Mouse (Mus musculus) neural tube, embryonic 13.5 days (tissue): ENCODE results near the gene Bpifc. TPM values are rescaled to one million over a fixed set of nuclear protein-coding genes. Genes with fewer than 3 reads are reported as not detected.
A peak's percentile ranks its signal among the peaks of the same experiment; 100 is the strongest.

ENCODE experiments used
- ATAC-seq: fragments of 200-750 bp; cut with Nextera tagmentation; 2 replicates; pipeline ENCODE4 v1.8.0; 2017; ENCODE audit warnings: low read depth, mild to moderate bottlenecking, moderate TSS enrichment, moderate library complexity
- H3K27ac ChIP-seq: fragments of 300-500 bp; sonication (generic); replicated peaks from 2 replicates; pipeline ENCODE4 v1.5.1; 2015; ENCODE audit warnings: moderate library complexity, mild to moderate bottlenecking, inconsistent platforms
- H3K27me3 ChIP-seq: fragments of 300-500 bp; sonication (generic); 2 replicates; pipeline ENCODE4 v1.6.1; 2015; ENCODE audit warnings: mild to moderate bottlenecking, inconsistent platforms
- H3K36me3 ChIP-seq: fragments of 300-500 bp; sonication (generic); 2 replicates; pipeline ENCODE4 v1.6.1; 2015; ENCODE audit warnings: mild to moderate bottlenecking, inconsistent platforms
- H3K4me1 ChIP-seq: fragments of 300-500 bp; sonication (generic); replicated peaks from 2 replicates; pipeline ENCODE4 v1.6.1; 2015; ENCODE audit warnings: inconsistent platforms
- H3K4me2 ChIP-seq: fragments of 300-500 bp; sonication (generic); 2 replicates; pipeline ENCODE4 v1.6.1; 2015; ENCODE audit warnings: inconsistent platforms, mild to moderate bottlenecking, moderate library complexity
- H3K4me3 ChIP-seq: fragments of 300-500 bp; sonication (generic); 2 replicates; pipeline ENCODE4 v1.5.1; 2015; ENCODE audit warnings: mild to moderate bottlenecking, inconsistent platforms
- H3K9ac ChIP-seq: fragments of 300-500 bp; sonication (generic); 2 replicates; pipeline ENCODE4 v1.6.1; 2015; ENCODE audit warnings: moderate library complexity, mild to moderate bottlenecking, inconsistent platforms
- H3K9me3 ChIP-seq: fragments of 300-500 bp; sonication (generic); 2 replicates; pipeline ENCODE4 v1.6.1; 2016; ENCODE audit warnings: inconsistent platforms
- WGBS: fragments of 180-500 bp; shearing (Covaris S2); methylation state at CpG from one replicate; pipeline ENCODE4 v1.1.7; 2015; 5-methylcytosine and 5-hydroxymethylcytosine counted together
- polyA plus RNA-seq: library from polyadenylated mRNA; unstranded; fragments of >200 nt; fragmentation: Nextera tagmentation; extraction: Ambion mirVana; gene quantifications from 2 replicates; pipeline ENCODE4 v1.2.1, GENCODE M21; 2015

Bpifc gene
- polyA plus RNA-seq, 1 experiment from 2014 or later = not detected

- Histone ChIP-seq H3K36me3 (0 out of 2 replicates have a peak, but pooled peaks cover under 1% of the 10 kb centered on the region), H3K27me3 (peaks cover 16% of the 10 kb centered on the region), H3K27ac (no peak overlapping the region), H3K4me2 (no peak overlapping the region), H3K4me3 (no peak overlapping the region), H3K9me3 (no peaks in the 10 kb centered on the region), H3K4me1 (peaks cover 19% of the 10 kb centered on the region), H3K9ac (no peak overlapping the region)
- 88% methylated on average over 11 of the region's 11 CpGs for WGBS
- no peak for ATAC-seq
Observed at GRCm38 (mm10) chr10:85929962-85930361, 81.7 kb downstream of the Bpifc start.

DNA sequence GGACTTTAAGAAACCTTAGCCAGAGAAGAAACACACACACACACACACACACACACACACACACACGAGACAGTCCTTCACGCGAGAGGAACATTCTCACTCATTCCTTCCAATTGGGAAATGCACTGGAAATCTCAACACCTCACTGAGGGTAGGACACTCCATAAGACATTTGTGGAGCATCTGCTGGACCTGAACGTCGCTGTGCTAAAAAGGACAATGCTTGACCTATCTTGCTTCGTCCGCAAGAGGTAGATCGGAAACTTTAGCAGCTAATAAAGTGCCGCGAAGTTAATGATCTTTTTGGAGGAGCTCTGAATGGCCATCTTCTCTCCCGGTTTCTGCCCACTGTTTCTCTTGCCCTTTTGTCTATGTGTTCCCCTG is 82.5 kb downstream of the Bpifc start:
- Histone ChIP-seq H3K4me1 (peaks cover 19% of the 10 kb centered on the region), H3K9me3 (no peaks in the 10 kb centered on the region), H3K36me3 (no peaks in the 10 kb centered on the region), H3K4me2 (peak overlapping the region; percentile 91), H3K27me3 (peaks cover 16% of the 10 kb centered on the region), H3K4me3 (peak overlapping the region; percentile 57), H3K9ac (peak overlapping the region; percentile 65), H3K27ac (no peak overlapping the region)
- WGBS = 36% methylated on average over 11 of the region's 11 CpGs
- no peak for ATAC-seq

- Histone ChIP-seq H3K4me3 (peak overlapping the region; percentile 57), H3K27me3 (peaks cover 16% of the 10 kb centered on the region), H3K27ac (no peak overlapping the region), H3K4me1 (peaks cover 19% of the 10 kb centered on the region), H3K9me3 (no peaks in the 10 kb centered on the region), H3K36me3 (no peaks in the 10 kb centered on the region), H3K9ac (peak overlapping the region; percentile 65), H3K4me2 (peak overlapping the region; percentile 91)
- peak; percentile 88 for ATAC-seq
- WGBS = under 1% methylated on average over 63 of the region's 63 CpGs
Observed at GRCm38 (mm10) chr10:85928499-85929207, 83.0 kb downstream of the Bpifc start.

DNA sequence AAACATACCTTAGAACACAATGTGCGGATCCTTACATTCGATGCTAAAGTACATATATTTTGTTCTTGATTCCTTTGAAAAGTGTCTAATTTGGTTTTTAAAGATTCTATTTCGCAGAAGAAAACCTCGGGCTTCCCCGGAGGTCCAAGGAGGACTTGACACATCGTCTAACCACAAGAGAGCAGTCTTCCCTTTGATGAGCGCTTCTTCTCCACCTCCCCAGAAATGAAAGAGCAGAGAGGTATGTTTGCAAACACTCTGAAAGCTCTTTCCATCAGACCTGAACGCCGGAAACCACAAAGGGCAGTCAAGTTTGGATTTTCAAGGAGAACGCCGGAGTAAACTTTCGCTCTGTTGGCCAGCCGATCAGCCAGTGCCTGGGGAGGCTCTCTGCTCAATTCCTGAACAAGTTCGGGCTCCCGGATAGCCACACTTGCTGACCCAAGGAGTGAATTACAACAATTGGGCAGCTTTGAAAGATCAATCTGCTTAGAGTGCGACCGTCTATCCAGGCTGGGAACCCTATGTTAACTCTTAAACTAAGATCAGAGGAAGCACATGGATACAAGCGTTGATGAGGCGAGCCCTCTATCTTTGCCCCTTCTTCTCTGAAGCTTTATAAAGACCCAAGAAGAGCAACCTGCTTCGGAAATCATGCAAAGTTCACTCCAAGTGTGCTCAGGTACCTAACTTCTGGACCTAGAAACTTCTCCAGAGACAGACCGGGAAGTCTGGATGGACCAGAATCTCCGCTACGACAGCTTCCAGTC is 83.8 kb downstream of the Bpifc start, which contains the start of gene Ascl4:
TSS of gene Ascl4 (plus strand) at position 6 of the 770 bp plus-strand sequence.
- Histone ChIP-seq H3K4me3 (peak within 1 kb of the TSS; percentile 57), H3K27me3 (peaks cover 16% of the 10 kb centered on the region), H3K9ac (peak within 1 kb of the TSS; percentile 65), H3K27ac (no peak within 1 kb of the TSS), H3K9me3 (no peaks in the 10 kb centered on the region), H3K36me3 (no peaks in the 10 kb centered on the region), H3K4me2 (peak within 1 kb of the TSS; percentile 91), H3K4me1 (peaks cover 19% of the 10 kb centered on the region)
- ATAC-seq = no peak; the same call in 1 of the 2 replicates
- WGBS = 2% methylated on average over 23 of the region's 23 CpGs

DNA sequence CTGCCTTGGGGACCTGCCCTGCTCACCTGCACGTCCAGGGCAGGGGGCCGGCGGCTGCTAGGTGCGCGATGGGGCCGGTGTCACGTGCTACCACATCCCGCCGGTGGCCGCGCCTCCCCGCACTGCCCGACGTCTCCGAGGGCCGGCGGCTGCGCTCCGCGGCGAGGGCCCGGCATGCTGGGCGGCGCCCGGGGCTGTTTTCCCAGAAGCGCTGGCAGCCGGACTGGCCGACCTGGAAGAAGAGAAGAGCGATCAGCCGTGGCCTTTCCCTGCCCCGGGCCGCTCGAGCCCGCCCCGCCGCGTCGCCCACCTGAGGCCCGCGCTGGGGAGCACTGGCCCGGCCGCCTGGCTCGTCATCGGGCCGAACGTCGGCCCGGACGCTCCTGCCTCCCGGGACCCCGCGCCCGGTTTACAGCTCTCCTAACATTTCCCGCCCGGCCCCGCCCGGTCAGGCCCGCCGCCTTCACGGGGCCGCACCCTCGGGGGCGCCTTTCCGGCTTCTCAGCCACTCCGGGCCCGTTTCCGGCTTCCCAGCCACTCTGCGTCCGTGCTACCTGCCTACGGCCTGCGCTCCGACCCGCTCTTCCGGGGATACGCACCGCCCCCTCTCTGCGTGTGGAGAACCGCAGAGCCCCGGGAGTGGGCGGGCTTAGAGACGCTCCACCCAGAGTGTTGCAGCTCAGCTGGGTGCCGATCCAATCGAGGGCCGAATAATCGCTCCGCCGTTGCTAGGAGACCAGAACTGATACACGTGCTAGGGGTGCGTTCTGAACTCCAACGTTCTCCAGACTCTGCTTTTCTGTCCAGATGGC is 95.0 kb downstream of the Bpifc start, which contains the start of gene Prdm4:
TSS of gene Prdm4 (minus strand) at position 645 of the 812 bp plus-strand sequence.
- Histone ChIP-seq H3K9ac (peak within 1 kb of the TSS; percentile 91), H3K27ac (peak within 1 kb of the TSS; percentile 87), H3K4me2 (peak within 1 kb of the TSS; percentile 83), H3K4me1 (peaks cover 17% of the 10 kb centered on the region), H3K27me3 (peaks cover 3% of the 10 kb centered on the region; the same call in 1 of the 2 replicates), H3K36me3 (peaks cover 27% of the 10 kb centered on the region), H3K4me3 (peak within 1 kb of the TSS; percentile 96), H3K9me3 (no peaks in the 10 kb centered on the region)
- WGBS = under 1% methylated on average over 87 of the region's 90 CpGs
- peak; percentile 100 for ATAC-seq

Other genes with a start within 250 kb of the Bpifc start
- gene Pwp1, start 182.4 kb downstream of the Bpifc start, polyA plus RNA-seq = 68.0 and 73.1 TPM in 2 replicates
- gene Prdm4, start 94.8 kb downstream of the Bpifc start, polyA plus RNA-seq = 23.9 and 26.7 TPM in 2 replicates
- 0.25 TPM in 1 of 2 replicates, not detected in the other for gene Ascl4, start 84.2 kb downstream of the Bpifc start, polyA plus RNA-seq
- 164 and 175 TPM in 2 replicates for gene Rtcb, start 54.1 kb downstream of the Bpifc start, polyA plus RNA-seq
- 21.3 and 26.0 TPM in 2 replicates for gene Fbxo7, start 10.1 kb upstream of the Bpifc start, polyA plus RNA-seq